Mouse (Mus musculus): ENCODE data around the gene Eea1. TPM values are rescaled to one million over a fixed set of nuclear protein-coding genes. Genes with fewer than 3 reads are reported as not detected.

The Eea1 gene
- total RNA-seq (2023): 4.4 TPM

GRCm38 (mm10) chr10:95940046-95940900 is at the start of gene Eea1:
Gene Eea1, plus strand, starts transcription at chr10:95940650.

Other genes starting within 250 kb of the Eea1 start
- not detected for gene Gm33543, start 97.7 kb upstream of the Eea1 start, total RNA-seq (2023)
- not detected for gene Gm5426, start 196.0 kb downstream of the Eea1 start, total RNA-seq (2023)

Measured in CD4-positive naive resting alpha-beta T cell, adult 57 days (primary cell).